Mouse (Mus musculus): ENCODE results near the gene Vwa8.

DNA sequence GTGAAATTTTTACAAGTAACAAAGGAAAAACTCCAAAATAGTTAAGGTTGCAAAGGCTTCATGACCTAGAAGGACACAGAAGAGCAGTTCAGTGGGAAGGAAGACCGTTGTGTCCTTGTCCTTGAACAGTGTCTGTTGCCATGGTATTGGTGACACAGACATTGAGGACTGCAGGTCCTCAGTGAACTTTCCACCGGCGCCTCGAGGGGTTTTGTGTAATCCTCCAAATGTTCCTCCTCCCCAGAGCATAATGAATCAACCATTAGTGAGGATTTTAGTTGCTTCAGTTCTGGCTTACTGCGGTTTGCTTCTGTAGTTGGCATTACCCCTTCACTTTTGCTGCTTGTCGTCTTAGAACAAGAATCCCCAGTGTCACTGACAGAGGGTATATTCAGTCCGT, 172.9 kb downstream of the Vwa8 start:
- TF ChIP-seq MAFK (IDR thresholded peaks at IDR 0.05; ENCODE audit: insufficient read depth, low read depth, low read length), result no peak
- TF ChIP-seq ZNF384 (IDR thresholded peaks at IDR 0.05; ENCODE audit: low read depth, low read length), result no peak
- no peak for TF ChIP-seq CHD2 (IDR thresholded peaks at IDR 0.05; ENCODE audit: low read depth, low read length)
- TF ChIP-seq HCFC1 (IDR thresholded peaks at IDR 0.05; ENCODE audit: borderline replicate concordance, insufficient read depth, low read length), result no peak

Measured in ES-E14 (cell line).